Mouse (Mus musculus): ENCODE results near the gene Sox21. TPM values are rescaled to one million over a fixed set of nuclear protein-coding genes. Genes with fewer than 3 reads are reported as not detected.

Gene Sox21
- polyA plus RNA-seq, 1 experiment = 0.14 TPM

- Histone ChIP-seq H3K27ac (ENCODE audit: insufficient read depth, low read length) (no peak overlapping the region), H3K4me1 (ENCODE audit: control insufficient read depth, insufficient read depth, low read length) (no peaks in the 10 kb centered on the region), H3K4me3 (ENCODE audit: insufficient read depth, low read length) (no peak overlapping the region)
- no peak for TF ChIP-seq POLR2A (IDR thresholded peaks at IDR 0.05; ENCODE audit: low read depth, low read length)
These were observed 4.6 kb upstream of the Sox21 start for GRCm38 (mm10) chr14:118241416-118241815.

DNA sequence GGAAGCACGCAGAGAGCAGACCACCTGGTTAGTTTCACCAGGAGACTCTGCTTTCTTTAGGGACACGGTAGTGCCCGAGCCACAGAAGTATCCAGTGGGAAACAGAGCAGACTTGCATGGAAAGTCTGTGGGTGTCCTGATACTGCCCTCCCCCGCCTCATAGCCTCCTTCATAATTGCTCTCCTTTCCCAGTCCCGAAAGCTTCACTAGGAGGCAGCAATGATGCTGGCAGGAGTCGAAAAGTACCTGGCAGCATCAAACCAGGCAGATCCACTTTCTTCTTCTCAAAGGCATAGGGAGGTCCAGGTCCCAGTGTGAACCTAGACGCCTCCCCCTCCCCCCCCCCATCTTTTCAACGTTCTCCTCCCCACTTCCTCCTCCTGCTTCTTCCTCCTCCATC is 2.5 kb upstream of the Sox21 start:
- Histone ChIP-seq H3K4me1 (ENCODE audit: control insufficient read depth, insufficient read depth, low read length) (no peaks in the 10 kb centered on the region), H3K27ac (ENCODE audit: insufficient read depth, low read length) (no peak overlapping the region), H3K4me3 (ENCODE audit: insufficient read depth, low read length) (no peak overlapping the region)
- TF ChIP-seq POLR2A (IDR thresholded peaks at IDR 0.05; ENCODE audit: low read depth, low read length) (no peak), CTCF (IDR thresholded peaks at IDR 0.05; ENCODE audit: borderline replicate concordance, insufficient read depth, low read length) (no peak)

DNA sequence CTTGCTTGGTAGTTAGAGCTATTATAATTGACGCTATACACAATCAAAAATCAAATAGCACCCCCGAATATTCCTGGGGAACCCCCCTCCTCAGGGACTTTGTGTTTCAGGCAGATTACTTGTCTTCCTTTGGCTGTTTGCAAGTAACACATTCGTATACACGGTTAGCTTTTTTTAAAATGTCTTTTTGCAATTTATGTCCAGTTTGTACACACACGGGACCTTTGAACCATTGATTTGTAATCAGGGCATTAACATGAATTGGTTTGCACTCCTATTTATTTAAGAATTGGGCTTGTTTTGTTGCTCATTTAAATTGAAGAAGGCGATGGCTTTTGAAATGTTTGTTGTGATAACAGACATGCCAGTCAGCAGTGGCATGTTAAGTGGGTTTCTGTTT is 956 bp upstream of the Sox21 start:
- H3K4me1 ChIP-seq (ENCODE audit: control insufficient read depth, insufficient read depth, low read length) = no peaks in the 10 kb centered on the region
- H3K27ac ChIP-seq (ENCODE audit: insufficient read depth, low read length) = no peak overlapping the region
- TF ChIP-seq POLR2A (IDR thresholded peaks at IDR 0.05; ENCODE audit: low read depth, low read length) (no peak), CTCF (IDR thresholded peaks at IDR 0.05; ENCODE audit: borderline replicate concordance, insufficient read depth, low read length) (no peak)
- H3K4me3 ChIP-seq (ENCODE audit: insufficient read depth, low read length) = no peak overlapping the region

DNA sequence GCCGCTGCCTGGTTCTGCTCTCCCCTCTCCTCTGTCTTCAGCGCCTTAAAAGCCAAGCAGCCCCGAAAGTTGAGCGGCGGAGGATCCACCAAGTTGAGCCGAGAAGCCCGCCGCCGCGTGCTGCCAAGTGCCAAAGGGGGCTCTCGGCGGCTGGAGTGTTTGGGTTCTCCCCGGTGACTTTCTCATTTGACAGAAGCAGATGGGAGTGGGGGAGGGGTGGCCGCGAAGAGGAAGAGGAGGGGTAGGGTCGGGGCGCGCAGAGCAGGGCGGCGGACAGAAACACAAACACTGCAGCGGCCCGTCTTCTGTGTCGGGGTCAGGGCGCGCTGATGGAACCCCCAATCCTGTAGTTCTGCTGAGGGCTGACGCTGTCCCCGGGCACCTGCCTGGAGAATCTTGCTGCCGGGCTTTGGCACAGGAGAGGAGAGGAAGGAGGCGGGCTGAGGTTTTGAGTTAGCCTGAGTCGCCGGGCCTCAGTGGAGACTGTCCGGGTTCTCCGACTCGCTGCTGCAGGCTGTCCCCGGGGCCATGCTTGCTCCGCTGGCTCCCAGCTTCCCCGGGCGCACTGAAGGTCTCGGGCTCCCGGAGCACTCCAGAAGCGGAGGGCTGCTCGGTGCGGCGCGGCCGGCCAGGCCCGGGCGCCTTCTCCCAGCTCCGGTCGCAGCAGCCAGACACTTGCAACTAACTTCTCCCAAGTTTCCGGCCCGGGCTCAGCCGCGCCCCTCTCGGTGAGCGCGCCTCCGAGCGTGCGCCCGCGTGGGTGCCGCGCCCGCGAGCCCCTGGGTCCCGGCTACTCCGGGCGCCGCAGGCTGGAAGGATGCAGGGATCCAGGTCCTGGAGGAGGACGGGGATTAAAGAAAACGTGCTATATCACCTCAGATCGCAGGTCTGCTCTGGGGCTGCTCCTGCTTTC is 601 bp downstream of the Sox21 start:
- TF ChIP-seq CTCF (IDR thresholded peaks at IDR 0.05; ENCODE audit: borderline replicate concordance, insufficient read depth, low read length) (no peak), POLR2A (IDR thresholded peaks at IDR 0.05; ENCODE audit: low read depth, low read length) (no peak)
- no peaks in the 10 kb centered on the region for H3K4me1 ChIP-seq (ENCODE audit: control insufficient read depth, insufficient read depth, low read length)
- peak overlapping the region; percentile 52 for H3K4me3 ChIP-seq (ENCODE audit: insufficient read depth, low read length)
- H3K27ac ChIP-seq (ENCODE audit: insufficient read depth, low read length) = no peak overlapping the region

- H3K4me1 ChIP-seq (ENCODE audit: control insufficient read depth, insufficient read depth, low read length) = no peaks in the 10 kb centered on the region
- H3K27ac ChIP-seq (ENCODE audit: insufficient read depth, low read length) = no peak overlapping the region
- H3K4me3 ChIP-seq (ENCODE audit: insufficient read depth, low read length) = no peak overlapping the region
These were observed 1.4 kb downstream of the Sox21 start for GRCm38 (mm10) chr14:118235361-118235972.

GRCm38 (mm10) chr14:118234541-118235210 is 2.2 kb downstream of the Sox21 start:
- Histone ChIP-seq H3K4me3 (ENCODE audit: insufficient read depth, low read length) (no peak overlapping the region), H3K4me1 (ENCODE audit: control insufficient read depth, insufficient read depth, low read length) (no peaks in the 10 kb centered on the region), H3K27ac (ENCODE audit: insufficient read depth, low read length) (no peak overlapping the region)
- no peak for TF ChIP-seq CTCF (IDR thresholded peaks at IDR 0.05; ENCODE audit: borderline replicate concordance, insufficient read depth, low read length)
- TF ChIP-seq POLR2A (IDR thresholded peaks at IDR 0.05; ENCODE audit: low read depth, low read length) = no peak

More at GRCm38 (mm10) chr14:118235361-118235972, 1.4 kb downstream of the Sox21 start:
- TF ChIP-seq CTCF (IDR thresholded peaks at IDR 0.05; ENCODE audit: borderline replicate concordance, insufficient read depth, low read length) (no peak), POLR2A (IDR thresholded peaks at IDR 0.05; ENCODE audit: low read depth, low read length) (no peak)

GRCm38 (mm10) chr14:118233786-118234540 is 2.9 kb downstream of the Sox21 start:
- TF ChIP-seq CTCF (IDR thresholded peaks at IDR 0.05; ENCODE audit: borderline replicate concordance, insufficient read depth, low read length) = no peak
- no peak for TF ChIP-seq POLR2A (IDR thresholded peaks at IDR 0.05; ENCODE audit: low read depth, low read length)
- no peak overlapping the region for H3K4me3 ChIP-seq (ENCODE audit: insufficient read depth, low read length)
- H3K4me1 ChIP-seq (ENCODE audit: control insufficient read depth, insufficient read depth, low read length) = no peaks in the 10 kb centered on the region
- H3K27ac ChIP-seq (ENCODE audit: insufficient read depth, low read length) = no peak overlapping the region

- Histone ChIP-seq H3K4me1 (ENCODE audit: control insufficient read depth, insufficient read depth, low read length) (no peaks in the 10 kb centered on the region), H3K4me3 (ENCODE audit: insufficient read depth, low read length) (no peak overlapping the region), H3K27ac (ENCODE audit: insufficient read depth, low read length) (no peak overlapping the region)
- TF ChIP-seq CTCF (IDR thresholded peaks at IDR 0.05; ENCODE audit: borderline replicate concordance, insufficient read depth, low read length) (no peak), POLR2A (IDR thresholded peaks at IDR 0.05; ENCODE audit: low read depth, low read length) (no peak)
These were observed 4.4 kb downstream of the Sox21 start for GRCm38 (mm10) chr14:118232381-118232970.
